Mouse (Mus musculus) cerebellum, postnatal 10 days (tissue): ENCODE results near the gene Il12rb2.

Experiments used
- DNase-seq, 2 experiments: peaks; one replicate each; pipeline ENCODE4 v3.0.0; 2021; ENCODE audit warnings: mixed read lengths in 2 of 2

The Il12rb2 gene

DNA sequence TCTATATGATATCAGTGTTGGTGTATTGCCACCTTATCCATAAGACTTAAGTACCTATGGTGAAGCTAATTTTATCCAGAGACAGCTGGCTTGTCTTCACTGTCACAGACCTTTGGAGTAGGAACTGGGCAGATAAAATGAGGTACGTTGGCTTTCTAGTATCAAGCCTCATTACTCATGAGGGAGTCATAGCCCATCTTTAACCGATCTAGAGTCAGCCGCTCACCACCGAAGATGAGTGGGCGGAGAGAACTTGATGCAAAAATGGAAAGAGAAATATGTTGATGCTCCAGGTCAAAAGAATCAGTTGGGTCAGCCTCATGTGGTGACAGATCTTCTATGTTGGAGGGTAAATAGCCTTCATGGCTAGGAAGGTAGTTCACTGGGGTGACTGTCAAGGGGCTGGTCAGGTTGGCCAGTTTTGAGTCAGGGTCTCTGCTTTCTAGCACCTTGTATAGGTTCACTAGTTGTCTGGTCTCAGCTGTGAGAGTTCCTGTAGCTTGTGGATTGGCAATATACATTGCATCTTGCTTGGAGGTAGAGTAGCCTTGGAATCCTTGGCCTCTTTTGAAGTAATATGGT lies 83.9 kb downstream of the Il12rb2 start:
- no peak for DNase-seq

DNA sequence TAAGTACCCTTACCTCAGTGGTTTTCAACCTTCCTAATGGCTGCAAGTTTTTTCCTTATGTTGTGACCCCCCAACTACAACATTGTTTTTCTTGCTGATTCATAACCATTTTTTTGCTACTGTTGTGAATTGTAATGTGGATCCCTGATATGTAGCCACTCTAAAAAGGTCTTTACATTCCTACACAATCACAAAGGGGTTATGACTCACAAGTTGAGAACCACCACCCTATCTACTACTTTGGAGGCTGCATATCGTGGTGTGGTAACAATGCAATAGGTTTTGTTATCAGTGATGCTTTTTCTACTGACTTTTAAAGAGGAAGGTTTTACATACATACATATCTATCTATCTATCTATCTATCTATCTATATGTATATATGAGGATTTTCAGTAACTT lies 93.1 kb downstream of the Il12rb2 start:
- DNase-seq, result no peak

DNA sequence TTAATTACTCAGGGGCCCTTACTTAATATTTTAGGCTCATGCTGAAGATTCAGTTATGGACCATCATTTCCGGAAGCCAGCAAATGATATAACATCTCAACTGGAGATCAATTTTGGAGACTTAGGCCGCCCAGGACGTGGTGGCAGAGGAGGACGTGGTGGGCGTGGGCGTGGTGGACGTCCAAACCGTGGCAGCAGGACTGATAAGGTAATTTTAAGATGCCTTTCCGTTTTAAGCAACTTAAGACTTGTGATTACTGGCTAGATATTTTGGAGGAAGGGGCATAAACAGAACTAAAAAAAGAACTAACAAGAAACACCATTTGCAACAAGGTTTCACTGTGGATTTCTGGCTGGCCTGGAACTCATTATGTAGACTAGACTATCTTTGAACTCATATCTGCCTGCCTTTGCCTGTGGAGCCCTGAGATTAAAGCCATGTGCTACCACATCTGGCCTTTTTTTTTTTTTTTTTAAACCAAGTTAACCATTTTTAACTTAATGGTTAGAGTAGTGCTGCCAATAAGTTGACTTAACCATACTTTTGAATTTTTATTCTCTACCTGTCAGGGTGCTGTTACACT lies 94.3 kb downstream of the Il12rb2 start:
- DNase-seq, result no peak

DNA sequence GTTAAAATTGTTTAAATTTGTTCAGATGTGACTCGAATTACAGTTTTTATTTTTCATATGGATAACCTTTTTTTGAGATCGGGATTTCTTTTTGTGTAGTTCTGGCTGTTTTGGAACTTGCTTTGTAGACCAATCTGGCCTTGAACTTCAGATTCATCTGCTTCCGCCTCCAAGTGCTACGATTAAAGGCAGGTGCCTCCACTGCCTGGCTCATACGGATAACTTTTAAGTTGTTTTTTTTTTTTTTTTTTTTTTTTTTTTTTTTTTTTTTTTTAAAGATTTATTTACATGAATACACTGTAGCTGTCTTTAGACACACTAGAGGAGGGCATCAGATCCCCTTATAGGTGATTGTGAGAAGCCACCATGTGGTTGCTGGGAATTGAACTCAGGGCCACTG lies 98.0 kb downstream of the Il12rb2 start:
- DNase-seq, result no peak

DNA sequence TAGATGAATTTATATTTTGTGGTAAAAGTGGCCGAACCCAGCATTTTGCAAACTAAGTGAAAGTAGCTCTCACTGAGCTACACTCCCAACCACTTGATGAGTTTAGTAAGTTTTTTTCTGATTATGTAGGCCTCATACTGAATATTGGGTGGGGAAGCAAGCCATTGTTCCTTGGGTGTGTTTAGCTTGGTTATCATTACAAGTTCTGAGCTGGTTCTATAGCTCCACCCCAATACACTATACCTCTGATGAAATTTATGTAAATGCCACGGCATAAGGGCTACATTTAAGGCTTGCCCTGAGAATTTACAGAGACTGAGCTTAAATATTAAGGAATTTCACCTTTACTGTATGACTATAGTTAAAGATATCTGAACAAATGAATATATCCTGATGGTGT lies 106.5 kb downstream of the Il12rb2 start:
- DNase-seq, result no peak

DNA sequence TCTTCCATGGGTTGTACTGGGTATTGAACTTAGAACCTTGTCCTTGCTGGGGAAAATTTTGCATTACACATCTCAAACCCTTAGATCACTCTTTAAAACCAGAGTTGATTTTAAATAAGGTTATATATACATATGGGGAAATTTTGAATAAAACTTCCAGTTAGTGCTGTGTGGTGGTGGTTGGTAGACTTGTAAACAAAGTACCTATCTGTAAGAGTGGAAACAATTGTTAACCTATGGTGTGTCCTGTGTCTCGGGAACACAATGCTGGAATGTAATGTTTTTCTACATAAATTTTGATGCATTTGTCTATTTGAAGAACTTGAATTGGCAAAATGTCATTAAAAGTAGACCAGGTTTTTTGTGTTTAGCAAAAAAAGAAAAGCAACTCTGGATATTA lies 107.0 kb downstream of the Il12rb2 start:
- DNase-seq, result no peak

DNA sequence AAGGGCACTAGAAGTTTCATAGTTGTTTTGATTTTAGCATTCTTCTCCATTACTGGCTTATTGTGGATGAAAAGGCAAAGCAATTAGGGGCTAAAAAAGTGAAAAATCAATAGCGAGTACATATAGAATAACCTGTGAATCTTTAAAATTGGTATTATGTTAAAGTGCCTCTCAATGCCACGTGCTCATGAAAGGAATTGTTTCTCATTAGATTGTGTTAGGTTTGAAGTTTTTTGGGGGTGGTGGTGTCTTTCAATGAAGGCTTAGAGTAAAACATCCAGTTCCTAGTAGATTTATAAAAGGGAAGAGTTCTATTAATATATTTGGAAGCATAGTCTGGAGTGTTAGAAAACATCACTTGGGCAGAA lies 107.8 kb downstream of the Il12rb2 start:
- DNase-seq, result no peak

DNA sequence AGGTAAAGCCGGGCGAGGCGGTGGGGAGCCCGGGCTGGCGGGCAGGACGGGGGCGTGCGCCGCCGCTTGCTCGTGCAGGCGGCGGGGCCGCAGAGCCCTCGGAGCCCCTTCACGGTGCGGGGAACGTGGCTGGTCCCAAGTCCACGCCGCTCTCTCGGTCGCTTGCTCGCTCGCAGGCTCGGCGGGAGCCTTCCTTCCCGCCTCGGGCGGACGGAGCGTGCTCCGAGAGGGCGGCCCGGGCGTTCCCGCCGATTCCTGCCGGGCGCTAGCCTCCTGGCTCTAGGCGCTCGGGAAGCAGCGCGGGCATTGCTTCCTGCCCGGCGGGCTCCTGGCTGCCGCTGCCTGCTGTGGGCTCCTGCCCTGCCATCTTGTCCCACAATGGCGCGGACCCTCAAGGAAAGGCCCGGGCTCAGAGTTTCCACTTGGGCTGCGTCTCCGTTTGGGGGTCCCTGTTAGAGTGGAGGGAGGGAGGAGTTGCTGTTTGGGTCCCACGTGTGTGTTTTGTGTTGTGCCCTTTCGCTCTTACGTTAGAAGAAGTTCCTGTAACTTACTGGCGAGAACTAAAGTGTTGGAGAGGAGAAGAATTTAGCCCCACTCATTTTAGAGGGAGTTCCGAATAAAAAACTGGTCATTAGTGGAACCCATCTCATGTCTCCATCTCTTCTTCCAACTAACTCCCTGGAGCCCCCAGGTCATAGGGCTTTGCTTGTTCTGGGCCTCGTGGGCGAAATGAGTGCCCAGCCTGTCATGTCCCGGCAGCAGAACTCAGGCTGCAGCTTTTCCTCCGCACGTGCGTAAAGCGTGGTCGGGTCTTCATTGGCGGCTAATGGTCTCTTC lies 108.4 kb downstream of the Il12rb2 start:
- DNase-seq, result peak; percentile 55 to 61

DNA sequence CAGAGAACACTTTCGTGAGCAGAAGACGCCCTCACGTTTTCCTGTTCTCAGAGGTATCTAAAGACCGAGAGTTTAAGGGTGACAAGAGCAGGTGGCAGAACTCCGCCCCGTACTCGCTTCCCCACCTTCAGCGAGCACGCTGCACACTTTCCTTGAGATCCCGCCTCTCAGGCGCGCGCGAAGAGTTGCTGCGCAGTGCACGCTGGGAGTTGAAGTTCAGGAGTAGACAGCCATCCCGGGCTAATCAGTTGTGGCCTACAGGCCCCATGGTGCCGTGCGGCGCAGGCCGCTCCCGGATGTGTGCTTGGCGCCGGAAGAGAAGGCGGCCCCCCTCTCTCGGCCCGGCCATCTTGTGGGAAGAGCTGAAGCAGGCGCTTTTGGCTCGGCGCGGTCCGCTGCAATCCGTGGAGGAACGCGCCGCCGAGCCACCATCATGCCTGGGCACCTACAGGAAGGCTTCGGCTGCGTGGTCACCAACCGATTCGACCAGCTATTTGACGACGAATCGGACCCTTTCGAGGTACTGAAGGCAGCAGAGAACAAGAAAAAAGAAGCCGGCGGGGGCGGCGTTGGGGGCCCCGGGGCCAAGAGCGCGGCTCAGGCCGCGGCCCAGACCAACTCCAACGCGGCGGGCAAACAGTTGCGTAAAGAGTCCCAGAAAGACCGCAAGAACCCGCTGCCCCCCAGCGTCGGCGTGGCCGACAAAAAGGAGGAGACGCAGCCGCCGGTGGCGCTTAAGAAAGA lies 109.2 kb downstream of the Il12rb2 start:
- DNase-seq, result peak; percentile 94 to 98

DNA sequence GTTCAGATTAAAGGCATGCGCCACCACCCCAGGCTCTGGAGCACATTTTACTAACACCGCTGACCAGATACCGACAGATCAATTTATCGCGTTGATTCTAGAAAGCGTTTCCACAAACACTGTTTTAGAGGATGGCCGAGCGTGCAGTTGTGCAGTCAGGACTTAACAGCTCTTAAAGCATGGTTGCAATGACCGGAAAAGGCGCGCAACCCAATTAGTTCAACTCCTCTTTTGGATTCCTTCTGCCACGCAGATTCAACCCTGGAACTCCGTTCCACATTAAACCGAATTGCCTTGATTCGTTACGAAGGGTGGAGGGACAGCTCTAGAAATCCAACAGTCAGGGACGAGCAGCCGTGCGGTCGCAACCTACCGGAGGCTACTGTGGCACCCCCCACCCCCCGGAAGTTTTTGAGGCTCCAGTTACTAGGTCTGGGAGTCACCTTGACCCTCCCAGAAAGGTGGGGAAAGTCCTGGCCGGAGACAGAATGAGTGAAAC lies 109.8 kb downstream of the Il12rb2 start:
- no peak for DNase-seq

DNA sequence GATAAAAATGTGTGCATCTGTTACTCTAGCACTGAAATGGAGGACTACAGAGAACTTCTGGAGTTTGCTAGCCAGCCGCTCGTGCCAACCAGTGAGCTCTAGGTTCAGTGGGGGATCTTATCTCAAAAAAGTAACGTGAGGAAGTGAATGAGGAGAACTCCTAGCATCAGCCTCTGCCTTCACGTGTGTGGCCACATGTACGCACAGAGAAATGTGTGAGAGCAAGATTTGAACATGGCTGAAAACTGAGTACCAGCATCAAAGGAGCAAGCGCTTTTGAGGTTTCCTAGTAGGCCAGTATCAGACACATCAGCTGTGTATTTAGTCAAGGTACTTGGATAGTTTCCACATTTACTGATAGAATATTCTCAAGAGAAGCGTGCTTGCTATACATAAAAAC lies 111.1 kb downstream of the Il12rb2 start:
- no peak for DNase-seq

DNA sequence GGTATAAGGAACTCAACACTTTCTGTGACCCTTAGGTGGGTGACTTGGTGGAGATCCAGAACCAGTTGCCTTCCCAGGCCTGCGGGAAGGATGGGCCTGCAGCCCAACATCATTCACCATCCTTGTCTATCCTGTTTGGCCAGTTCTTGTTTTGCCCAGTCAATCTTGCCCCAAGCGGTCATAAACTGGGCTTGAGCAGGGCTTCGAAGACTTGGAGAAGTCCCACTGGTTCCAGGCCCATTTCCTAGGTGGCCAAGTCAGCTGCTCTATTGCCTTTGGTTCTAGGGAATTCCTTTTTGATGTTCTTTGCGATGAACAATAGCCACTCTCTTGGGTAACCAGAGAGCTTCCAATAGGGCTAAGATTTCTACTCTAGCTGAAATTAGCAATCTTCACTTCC lies 124.9 kb downstream of the Il12rb2 start:
- DNase-seq, result no peak

DNA sequence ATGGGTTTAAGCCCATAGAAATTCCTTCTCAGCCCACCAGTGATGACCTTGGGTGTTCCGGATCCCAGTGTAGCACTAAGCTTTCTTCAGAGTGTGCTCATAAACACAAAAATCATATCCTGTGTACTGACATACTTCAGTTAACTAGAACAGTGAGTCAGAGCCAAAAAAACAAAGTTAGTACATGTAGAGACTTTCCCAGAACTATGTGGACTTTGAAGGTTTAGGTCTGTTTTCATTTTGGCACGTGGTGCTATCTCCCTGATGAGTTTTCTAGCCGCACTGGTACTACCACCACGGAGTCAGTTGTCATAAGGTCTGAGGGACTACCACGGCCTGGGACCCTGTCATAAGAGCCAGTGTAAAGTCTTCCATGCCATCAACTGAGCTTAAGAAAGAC lies 131.5 kb downstream of the Il12rb2 start:
- DNase-seq, result no peak

DNA sequence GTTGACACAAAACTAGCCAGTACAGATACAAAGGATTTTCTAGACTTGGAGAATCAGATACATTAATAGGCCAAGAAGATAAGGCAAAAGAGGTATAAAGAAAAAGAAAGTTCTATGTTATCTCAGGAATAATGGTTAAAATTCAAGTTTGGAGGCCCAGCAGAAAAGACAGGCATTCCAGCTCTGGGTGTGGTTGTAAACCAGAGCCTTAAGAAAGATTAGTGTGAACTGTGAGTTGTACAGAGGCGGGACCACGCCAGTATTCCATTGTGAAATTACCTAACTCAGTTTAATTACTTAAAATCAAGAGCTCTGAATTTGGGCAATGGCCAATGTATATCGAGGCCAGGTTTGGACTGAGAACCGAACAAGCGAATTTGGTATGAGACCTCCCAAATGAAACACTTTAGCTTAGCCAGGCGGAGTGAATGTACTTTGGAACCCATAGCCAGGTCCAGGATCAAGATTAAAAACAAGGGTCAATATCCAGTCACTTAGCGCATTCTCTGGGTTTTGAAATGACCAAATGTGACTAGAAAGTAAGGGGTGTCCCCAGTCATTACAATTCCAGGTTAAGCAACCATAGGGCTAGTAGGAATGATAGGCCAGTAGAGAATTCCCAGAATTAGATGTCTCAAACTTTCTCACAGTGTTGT lies 132.1 kb downstream of the Il12rb2 start:
- DNase-seq, result no peak
